Mouse (Mus musculus) brown adipose tissue, adult 24 weeks (tissue): ENCODE measurements around the gene Myrip. TPM values are rescaled to one million over a fixed set of nuclear protein-coding genes. Genes with fewer than 3 reads are reported as not detected.
A peak's percentile ranks its signal among the peaks of the same experiment; 100 is the strongest.

Experiments
- H3K27ac ChIP-seq: fragments of 200-500 bp; replicated peaks from 2 replicates; pipeline ENCODE4 v1.5.1; 2012; ENCODE audit warnings: low read depth, mild to moderate bottlenecking, low read length
- H3K4me1 ChIP-seq: fragments of 200-500 bp; 2 replicates; pipeline ENCODE4 v1.6.1; 2012; ENCODE audit warnings: low read length, mixed read lengths; ENCODE audit not compliant: control insufficient read depth, insufficient read depth, insufficient read length
- H3K4me3 ChIP-seq: fragments of 200-500 bp; 2 replicates; pipeline ENCODE4 v1.5.1; 2012; ENCODE audit warnings: low read depth, mild to moderate bottlenecking, low read length, moderate library complexity; ENCODE audit not compliant: insufficient read depth
- polyA plus RNA-seq: library from polyadenylated mRNA; stranded (reverse); fragments of >200 nt; gene quantifications from 2 replicates; pipeline ENCODE4 v1.2.4, GENCODE M21; 2012; ENCODE audit not compliant: missing spikeins, insufficient read depth, insufficient read length

Myrip gene
- polyA plus RNA-seq, 1 experiment: 1.1 TPM

DNA sequence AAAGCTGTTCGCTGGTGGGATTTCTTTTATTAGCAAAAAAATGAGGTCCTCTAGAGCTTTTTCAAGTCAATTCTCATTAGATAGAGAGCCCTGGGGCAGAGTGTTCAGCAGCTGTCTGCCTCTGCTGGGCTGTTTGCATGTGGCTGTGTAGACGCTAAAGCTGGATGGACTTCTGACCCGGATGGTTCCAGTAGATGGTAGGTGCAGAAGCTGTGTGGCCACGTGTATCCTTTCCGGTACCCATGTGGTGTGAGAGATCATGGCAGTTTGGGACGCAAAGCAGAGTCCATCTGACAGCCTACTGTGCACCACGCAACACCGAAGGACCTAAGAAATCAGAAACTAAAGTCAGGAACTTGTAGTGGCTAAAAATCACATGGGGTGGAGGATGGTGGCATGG is 50.2 kb downstream of the Myrip start:
- H3K27ac ChIP-seq: no peak overlapping the region
- H3K4me1 ChIP-seq: peaks cover 8% of the 10 kb centered on the region; the same call in 1 of the 2 replicates
- no peak overlapping the region for H3K4me3 ChIP-seq

DNA sequence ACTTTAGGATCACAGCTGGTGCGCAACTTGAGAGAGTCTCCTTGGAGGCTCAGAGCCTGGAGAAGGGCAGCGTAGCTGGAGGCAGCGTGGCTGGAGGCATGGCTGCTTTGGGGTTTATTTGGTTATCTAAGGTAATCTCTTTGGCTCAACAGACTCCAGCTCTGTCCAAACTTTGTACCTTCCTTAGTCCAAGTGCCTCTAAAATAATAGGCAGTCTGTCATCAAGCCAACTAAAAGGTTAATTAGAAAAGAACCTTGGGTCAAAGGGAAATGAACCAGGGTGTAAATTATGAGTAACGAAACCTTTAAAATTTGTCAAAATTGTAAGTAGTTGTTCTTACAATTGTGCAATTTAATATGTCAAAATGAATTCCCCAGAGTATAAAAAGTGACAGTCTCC is 51.7 kb downstream of the Myrip start:
- no peak overlapping the region for H3K27ac ChIP-seq
- no peak overlapping the region for H3K4me3 ChIP-seq
- peaks cover 8% of the 10 kb centered on the region; the same call in 1 of the 2 replicates for H3K4me1 ChIP-seq

GRCm38 (mm10) chr9:120353967-120354366 is 52.7 kb downstream of the Myrip start:
- Histone ChIP-seq H3K27ac (no peak overlapping the region), H3K4me3 (no peak overlapping the region)

DNA sequence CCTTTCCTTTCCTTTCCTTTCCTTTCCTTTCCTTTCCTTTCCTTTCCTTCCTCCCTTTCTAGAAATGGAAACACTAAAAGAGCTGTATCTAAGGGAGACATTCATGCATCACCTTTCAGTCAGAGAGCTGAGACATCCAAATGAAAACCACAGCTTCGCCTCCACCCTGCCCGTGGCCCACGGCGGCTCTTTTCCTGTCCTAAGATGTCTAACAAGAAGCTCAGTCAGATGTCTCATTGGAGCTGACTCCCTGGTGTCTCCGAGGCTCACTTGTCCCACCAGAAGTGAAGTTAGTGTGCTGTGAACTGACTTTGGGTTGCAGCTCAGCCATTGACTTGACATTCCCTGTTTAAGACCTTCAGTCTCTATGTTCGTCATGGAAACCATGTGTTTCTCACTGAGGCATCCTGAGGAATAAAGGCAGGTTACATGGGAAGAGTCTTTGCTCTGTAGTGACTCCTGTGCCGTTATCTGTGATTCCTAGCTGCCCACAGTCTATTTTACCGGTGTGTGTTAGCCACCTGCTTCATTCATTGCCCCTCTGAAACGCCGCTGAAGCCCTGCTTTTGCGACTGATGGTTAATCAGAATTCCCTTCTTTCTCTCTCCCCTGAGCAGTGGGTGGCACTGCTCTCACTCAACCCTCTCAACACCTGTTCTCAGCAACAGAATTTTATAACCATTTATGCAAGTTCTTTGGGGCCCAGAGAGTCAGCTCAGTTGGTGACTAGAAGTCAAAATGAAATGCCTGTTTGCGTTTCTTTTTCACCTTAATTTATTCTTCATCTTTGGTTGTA is 53.4 kb downstream of the Myrip start:
- Histone ChIP-seq H3K4me3 (no peak overlapping the region), H3K27ac (no peak overlapping the region), H3K4me1 (peaks cover 10% of the 10 kb centered on the region; the same call in 1 of the 2 replicates)

More at GRCm38 (mm10) chr9:120353967-120354366, 52.7 kb downstream of the Myrip start:
- H3K4me1 ChIP-seq: peaks cover 5% of the 10 kb centered on the region; the same call in 1 of the 2 replicates

GRCm38 (mm10) chr9:120356490-120356889 is 55.2 kb downstream of the Myrip start:
- Histone ChIP-seq H3K27ac (no peak overlapping the region), H3K4me3 (no peak overlapping the region), H3K4me1 (peaks cover 9% of the 10 kb centered on the region)

GRCm38 (mm10) chr9:120358060-120358459 is 56.7 kb downstream of the Myrip start:
- H3K4me1 ChIP-seq: peaks cover 9% of the 10 kb centered on the region
- H3K27ac ChIP-seq: no peak overlapping the region
- no peak overlapping the region for H3K4me3 ChIP-seq

DNA sequence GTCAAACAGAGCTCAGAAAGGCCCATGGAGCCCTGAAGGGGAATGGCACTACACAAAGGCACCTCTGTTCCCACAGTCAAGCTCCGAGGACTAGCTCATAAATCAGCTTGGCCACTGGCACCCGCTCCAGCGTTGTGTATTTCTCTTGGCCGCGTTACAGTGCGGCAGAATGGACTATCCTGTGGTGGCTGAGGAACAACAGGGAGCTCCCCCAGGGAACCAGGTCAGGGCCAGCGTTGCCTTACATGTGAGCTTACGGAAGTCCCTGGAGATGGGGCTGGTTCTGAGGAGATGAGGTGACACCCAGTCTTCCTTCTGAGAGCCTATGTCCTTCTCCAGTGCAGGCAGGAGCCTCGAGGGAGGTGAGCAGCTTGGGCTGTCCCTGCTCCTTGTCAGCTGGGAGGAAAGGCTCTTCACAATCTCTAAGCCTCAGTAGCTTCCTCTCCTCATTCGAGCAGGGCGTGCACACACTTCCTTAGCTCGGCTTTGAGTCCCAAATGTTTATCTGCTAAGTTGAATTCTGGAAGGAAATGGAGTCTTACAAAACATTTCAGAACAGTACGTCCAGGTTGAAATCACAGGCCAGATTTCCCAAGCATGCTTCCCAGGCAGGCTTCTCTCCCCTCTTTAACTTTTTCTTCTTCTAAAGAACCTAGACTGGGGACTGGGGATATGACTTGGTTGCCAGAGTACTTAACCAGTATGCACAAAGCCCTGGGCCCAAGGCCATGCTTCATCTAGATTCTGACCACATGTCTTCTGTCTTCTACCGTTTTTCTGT is 59.3 kb downstream of the Myrip start:
- Histone ChIP-seq H3K27ac (peak overlapping the region; percentile 68), H3K4me3 (no peak overlapping the region), H3K4me1 (peaks cover 9% of the 10 kb centered on the region)

GRCm38 (mm10) chr9:120361656-120362055 is 60.3 kb downstream of the Myrip start:
- no peak overlapping the region for H3K27ac ChIP-seq
- H3K4me1 ChIP-seq: peaks cover 9% of the 10 kb centered on the region
- no peak overlapping the region for H3K4me3 ChIP-seq

DNA sequence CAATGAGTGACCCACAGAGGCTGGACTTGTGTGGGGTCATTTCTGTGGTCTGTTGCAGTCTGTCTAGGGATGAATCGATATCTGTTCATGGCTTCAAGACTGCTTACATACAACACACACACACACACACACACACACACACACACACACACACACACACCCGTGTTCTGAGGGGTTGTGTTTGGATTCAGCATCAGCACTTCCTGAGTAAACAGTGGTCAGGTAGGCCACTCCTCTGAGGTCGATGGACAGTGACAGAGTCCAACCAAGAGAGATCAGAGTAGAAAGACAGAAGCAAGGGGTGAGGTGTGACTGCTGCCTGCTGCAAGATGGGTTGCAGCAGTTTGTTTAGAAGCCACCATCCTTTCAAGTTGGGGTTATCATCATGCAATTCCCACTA is 61.4 kb downstream of the Myrip start:
- no peak overlapping the region for H3K4me3 ChIP-seq
- H3K4me1 ChIP-seq: peaks cover 9% of the 10 kb centered on the region
- H3K27ac ChIP-seq: no peak overlapping the region

GRCm38 (mm10) chr9:120364653-120365283 is 63.5 kb downstream of the Myrip start:
- Histone ChIP-seq H3K27ac (no peak overlapping the region), H3K4me1 (peaks cover 3% of the 10 kb centered on the region), H3K4me3 (no peak overlapping the region)

- H3K4me1 ChIP-seq: no peaks in the 10 kb centered on the region
- H3K27ac ChIP-seq: no peak overlapping the region
- H3K4me3 ChIP-seq: no peak overlapping the region
These were observed 66.2 kb downstream of the Myrip start for GRCm38 (mm10) chr9:120367526-120367925.

GRCm38 (mm10) chr9:120371633-120372032 is 70.3 kb downstream of the Myrip start:
- Histone ChIP-seq H3K4me1 (no peaks in the 10 kb centered on the region), H3K27ac (no peak overlapping the region), H3K4me3 (no peak overlapping the region)

DNA sequence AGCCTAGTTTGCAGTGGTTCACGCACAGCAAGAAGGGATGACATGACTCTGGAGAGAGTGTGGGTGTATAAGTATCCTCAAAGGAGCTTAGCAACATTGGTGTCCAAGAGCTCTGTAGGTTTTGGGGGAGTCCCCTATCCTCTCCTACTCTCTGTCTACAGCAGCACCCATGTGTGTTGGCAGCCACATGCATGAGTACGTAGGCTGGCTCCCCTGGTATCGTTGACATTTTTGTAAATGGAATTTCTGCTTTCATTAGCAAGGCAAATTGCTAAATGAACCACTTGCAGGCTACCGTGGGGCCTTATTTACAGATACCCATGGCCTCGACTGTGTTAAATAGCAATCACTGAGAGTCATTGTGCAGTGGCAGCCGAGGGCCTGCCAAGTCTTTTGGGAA is 71.0 kb downstream of the Myrip start:
- H3K4me3 ChIP-seq: no peak overlapping the region
- H3K27ac ChIP-seq: no peak overlapping the region
- H3K4me1 ChIP-seq: no peaks in the 10 kb centered on the region

DNA sequence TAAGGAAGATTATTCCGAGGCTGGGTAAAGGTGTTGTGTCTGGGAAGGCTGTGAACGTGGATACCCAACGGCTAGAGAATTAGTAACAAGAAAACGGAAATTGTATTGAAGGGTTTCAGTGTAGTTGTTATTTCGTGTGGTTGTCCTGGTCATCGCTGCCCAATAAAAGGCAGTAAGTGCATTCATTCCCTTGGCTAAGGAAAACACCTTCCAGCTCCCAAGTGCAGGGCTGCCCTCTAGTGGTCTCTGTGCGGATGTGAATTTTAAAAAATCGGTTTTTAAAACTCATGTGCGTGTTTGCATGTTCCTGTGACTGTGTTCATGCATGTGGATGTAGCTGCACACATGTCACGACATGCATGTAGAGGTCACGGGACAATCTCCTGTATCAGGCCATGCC is 76.4 kb downstream of the Myrip start:
- Histone ChIP-seq H3K4me3 (no peak overlapping the region), H3K27ac (no peak overlapping the region)

GRCm38 (mm10) chr9:120395188-120395587 is 93.9 kb downstream of the Myrip start:
- Histone ChIP-seq H3K4me3 (no peak overlapping the region), H3K27ac (no peak overlapping the region), H3K4me1 (no peaks in the 10 kb centered on the region)

More for the DNA sequence above, 76.4 kb downstream of the Myrip start:
- H3K4me1 ChIP-seq: no peaks in the 10 kb centered on the region
